Comparison of ENCODE assay signal across 10 mouse cellular contexts in genomic region chr9:119002267-119002666, GRCm38 (mm10). TPM values are rescaled to one million over a fixed set of nuclear protein-coding genes. Genes with fewer than 3 reads are reported as not detected.
DNase-seq lines count a peak whose midpoint lies in the region; ATAC-seq and TF ChIP-seq lines count a peak whose summit lies in the region.
"Had no signal": no experiment of that assay in that cellular context is flagged by ENCODE, and none has a peak within 500 bp of the region (broad histone marks: within the 10 kb centered on the region; RNA-seq: fewer than 3 reads in every experiment).

No protein-coding gene starts in this region.

- no peaks in the 10 kb centered on the region for H3K27me3 ChIP-seq in liver, embryonic 13.5 days
- H3K27me3 ChIP-seq: embryonic facial prominence, embryonic 12.5 days had no signal

- peak overlapping the region; percentile 29 for H3K27ac ChIP-seq in left cerebral cortex, adult 2 months
- peak overlapping the region; percentile 66 for H3K27ac ChIP-seq in liver, embryonic 13.5 days

- no peak for TF ChIP-seq CTCF in left cerebral cortex, adult 2 months (IDR thresholded peaks at IDR 0.05)

- peaks cover 50% of the 10 kb centered on the region for H3K4me1 ChIP-seq in liver, embryonic 13.5 days (replicated peaks)

- peak overlapping the region; percentile 21 for H3K4me2 ChIP-seq in liver, embryonic 13.5 days
- H3K4me2 ChIP-seq: embryonic facial prominence, embryonic 12.5 days had no signal

- DNase-seq in left cerebral cortex, adult 2 months (ENCODE audit: extremely low spot score in 1 of 2, low spot score in 2 of 2), result no peak
- no peak for DNase-seq in left cerebral cortex, postnatal 36 days (ENCODE audit: low spot score in 2 of 2)
- DNase-seq in heart, postnatal 4 days, result peak; percentile 71
- DNase-seq in liver, embryonic 13.5 days, result no peak
- peak; percentile 49 for DNase-seq in testis, postnatal 10 days (ENCODE audit: low spot score)
- DNase-seq in cerebellum, adult 9-11 months, result no peak
- no peak for DNase-seq in layer of hippocampus, postnatal 25 days (ENCODE audit: extremely low spot score in 1 of 2, low spot score in 1 of 2)
- no peak for DNase-seq in adipocyte (ENCODE audit: low spot score)
- DNase-seq: thymus, adult 2 months had no signal

- 15% methylated on average over 17 of the region's 17 CpGs for WGBS in liver, embryonic 13.5 days (ENCODE audit: insufficient replicate concordance)

- peak; percentile 53 for ATAC-seq in liver, embryonic 13.5 days (ENCODE audit: low read depth)

- H3K4me3 ChIP-seq in left cerebral cortex, adult 2 months, result no peak overlapping the region
- H3K4me3 ChIP-seq in liver, embryonic 13.5 days (replicated peaks), result no peak overlapping the region
- H3K4me3 ChIP-seq: embryonic facial prominence, embryonic 12.5 days had no signal

- no peaks in the 10 kb centered on the region for H3K9me3 ChIP-seq in liver, embryonic 13.5 days (replicated peaks)
- H3K9me3 ChIP-seq: embryonic facial prominence, embryonic 12.5 days had no signal

- intact Hi-C loops in left cerebral cortex, adult 2 months (cut with DNase I), result no loop called here
- intact Hi-C loops in left cerebral cortex, postnatal 36 days (cut with DNase I), result loop anchor here (5.0 kb wide), 1 partner anchor 35 kb away; no protein-coding TSS in a partner anchor

- H3K9ac ChIP-seq in liver, embryonic 13.5 days, result no peak overlapping the region
- H3K9ac ChIP-seq: embryonic facial prominence, embryonic 12.5 days had no signal

- H3K36me3 ChIP-seq in liver, embryonic 13.5 days, result no peaks in the 10 kb centered on the region

RNA-seq across cellular contexts. Expression of gene Vill, which starts 50.3 kb away (rescaled TPM):
- total RNA-seq in left cerebral cortex, adult 2 months (2021), result 1 to 10 TPM; 8.3 to 8.9 TPM
- total RNA-seq in left cerebral cortex, postnatal 36 days (2021), result 1 to 10 TPM; 5.1 to 9.6 TPM
- 1 to 10 TPM; 4.5 to 5.4 TPM for total RNA-seq in heart, postnatal 4 days (2021)
- polyA plus RNA-seq in liver, embryonic 13.5 days (2015; fragmentation: Nextera tagmentation; extraction: Ambion mirVana), result 7.6 and 7.7 TPM in 2 replicates
- total RNA-seq in layer of hippocampus, postnatal 25 days (2021), result 1 to 10 TPM; 1.0 to 1.1 TPM

Comparison
In these comparisons a context has a peak if more than half of its experiments do, and no peak if none do; other contexts are left out.
1. DNase-seq: peak in heart, postnatal 4 days (single experiment) and testis, postnatal 10 days (single experiment); none in left cerebral cortex, adult 2 months (0 of 2), left cerebral cortex, postnatal 36 days (0 of 2), liver, embryonic 13.5 days (single experiment), cerebellum, adult 9-11 months (single experiment), layer of hippocampus, postnatal 25 days (0 of 2) and adipocyte (single experiment).